Mouse (Mus musculus) small intestine, adult 2 months (tissue): ENCODE results near the gene Ptcra. TPM values are rescaled to one million over a fixed set of nuclear protein-coding genes. Genes with fewer than 3 reads are reported as not detected.
A peak's percentile ranks its signal among the peaks of the same experiment; 100 is the strongest.

Experiments used
- H3K27ac ChIP-seq: fragments of 200-500 bp; 2 replicates; pipeline ENCODE4 v1.5.1; 2012; ENCODE audit warnings: low read depth, low read length, control low read depth, inconsistent platforms; ENCODE audit not compliant: insufficient read depth
- H3K27me3 ChIP-seq: fragments of 200-500 bp; 2 replicates; pipeline ENCODE4 v1.6.1; 2012; ENCODE audit warnings: mild to moderate bottlenecking, moderate library complexity, low read length, inconsistent platforms; ENCODE audit not compliant: control insufficient read depth, insufficient read depth
- H3K36me3 ChIP-seq: fragments of 200-500 bp; 2 replicates; pipeline ENCODE4 v1.6.1; 2012; ENCODE audit warnings: mild to moderate bottlenecking, low read length, control low read depth, inconsistent platforms; ENCODE audit not compliant: control insufficient read depth, insufficient read depth
- H3K4me1 ChIP-seq: fragments of 200-500 bp; 2 replicates; pipeline ENCODE4 v1.6.1; 2012; ENCODE audit warnings: low read length, inconsistent platforms, mixed read lengths; ENCODE audit not compliant: control insufficient read depth, insufficient read depth, insufficient read length
- H3K4me3 ChIP-seq: fragments of 200-500 bp; 2 replicates; pipeline ENCODE4 v1.5.1; 2012; ENCODE audit warnings: low read depth, mild to moderate bottlenecking, control low read depth, inconsistent platforms, low read length, moderate library complexity
- CTCF ChIP-seq: fragments of 200-500 bp; IDR thresholded peaks from 2 replicates; pipeline ENCODE4 v1.5.1; 2012; ENCODE audit warnings: low read depth, mild to moderate bottlenecking, control low read depth, inconsistent platforms, low read length, moderate library complexity, mixed read lengths; ENCODE audit not compliant: insufficient replicate concordance, insufficient read length; ENCODE audit errors: extremely low read depth
- POLR2A ChIP-seq: fragments of 200-500 bp; IDR thresholded peaks from 2 replicates; pipeline ENCODE4 v1.6.1; 2012; ENCODE audit warnings: low read depth, mild to moderate bottlenecking, control low read depth, inconsistent platforms, low read length, moderate library complexity
- WGBS: fragments of 180-500 bp; shearing (Covaris S2); methylation state at CpG from one replicate; pipeline ENCODE4 v1.1.7; 2018; 5-methylcytosine and 5-hydroxymethylcytosine counted together
- polyA plus RNA-seq: library from polyadenylated mRNA; depleted of rRNA; stranded (reverse); fragments of >200 nt; gene quantifications from 2 replicates; pipeline ENCODE4 v1.2.3, GENCODE M21; 2012

Gene Ptcra
- polyA plus RNA-seq, 1 experiment: not detected

DNA sequence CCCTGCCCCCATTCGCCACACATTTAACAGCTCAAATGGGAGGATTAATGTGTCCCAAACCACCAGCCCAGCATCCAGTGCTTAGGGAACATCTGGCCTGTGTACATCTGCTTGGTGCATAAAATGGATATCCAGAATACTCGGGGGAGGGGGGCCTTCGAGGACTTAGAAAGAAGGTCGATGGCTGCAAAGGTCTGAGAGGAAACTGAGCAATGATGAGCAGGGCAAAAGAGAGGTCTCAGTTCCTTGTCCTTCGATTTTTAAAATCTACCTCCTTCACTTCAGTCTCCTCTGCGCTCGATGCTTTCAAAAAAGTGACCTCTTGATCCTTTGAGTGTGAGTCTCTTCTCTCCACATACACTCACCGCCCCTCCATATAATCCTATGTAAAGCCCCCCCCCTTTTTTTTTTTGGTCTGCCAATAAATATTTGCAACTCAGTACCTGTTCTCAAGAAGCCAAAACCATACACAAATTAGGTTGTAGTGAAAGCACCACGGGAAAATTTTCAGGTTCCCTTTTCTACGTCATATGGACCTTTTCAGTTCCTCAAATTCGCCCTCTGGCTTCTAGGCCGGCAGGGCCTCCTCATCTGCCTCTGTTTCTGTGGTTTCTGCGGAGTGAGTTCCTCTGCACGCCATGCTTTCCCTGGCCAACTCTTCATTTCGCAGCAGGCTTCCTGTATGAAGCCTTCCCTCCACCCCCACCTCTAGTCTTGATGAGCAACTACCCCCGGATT is 12.3 kb downstream of the Ptcra start:
- Histone ChIP-seq H3K27ac (peak overlapping the region; percentile 62), H3K4me1 (peaks cover 3% of the 10 kb centered on the region; the same call in 1 of the 2 replicates), H3K27me3 (no peaks in the 10 kb centered on the region), H3K4me3 (peak overlapping the region; percentile 93), H3K36me3 (0 out of 2 replicates have a peak, but pooled peaks cover 4% of the 10 kb centered on the region)
- TF ChIP-seq CTCF (no peak), POLR2A (no peak)
- WGBS: 17% methylated on average over 16 of the region's 16 CpGs

DNA sequence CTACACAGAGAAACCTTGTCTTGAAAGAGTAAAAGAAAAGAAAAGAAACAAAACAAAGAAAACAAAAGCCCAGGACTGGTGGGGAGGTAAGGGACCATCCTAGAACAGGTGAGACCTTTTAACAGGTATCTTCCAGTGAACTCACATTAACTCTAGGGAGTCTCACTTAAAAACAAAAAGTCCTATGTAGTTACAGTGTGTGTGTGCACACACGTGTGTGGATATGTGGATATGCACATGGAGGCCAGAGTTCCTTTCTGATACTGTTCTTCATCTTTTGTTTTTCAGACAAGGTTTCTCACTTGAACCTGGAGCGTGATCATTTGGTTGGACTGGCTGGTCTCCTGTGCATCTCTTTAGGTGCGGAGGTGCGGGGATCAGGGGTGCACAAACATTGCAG is 12.9 kb downstream of the Ptcra start:
- 79% methylated on average over 4 of the region's 4 CpGs for WGBS
- Histone ChIP-seq H3K27ac (peak overlapping the region; percentile 62), H3K4me3 (peak overlapping the region; percentile 45)

DNA sequence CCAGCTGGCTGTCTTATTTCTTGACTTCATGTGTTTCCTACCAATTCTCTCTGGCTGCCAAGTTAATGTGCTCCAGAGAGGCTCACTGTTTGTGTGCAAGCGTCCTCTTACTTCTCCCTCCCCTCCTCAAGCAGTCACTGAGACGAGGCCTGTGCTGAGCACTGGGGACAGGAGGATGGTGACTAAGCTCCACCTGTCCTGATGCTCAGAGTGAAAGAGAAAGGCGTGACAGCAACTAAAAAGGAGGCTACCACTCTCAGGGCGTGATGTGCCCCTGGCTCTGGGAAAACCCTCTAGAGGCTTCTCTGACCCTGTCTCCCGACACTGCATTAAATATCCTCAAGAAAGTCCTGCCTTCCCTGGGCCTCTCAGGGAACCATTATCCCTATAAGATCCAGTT is 14.2 kb downstream of the Ptcra start:
- WGBS: 85% methylated on average over 5 of the region's 5 CpGs
- Histone ChIP-seq H3K36me3 (peaks cover 8% of the 10 kb centered on the region; the same call in 1 of the 2 replicates), H3K4me3 (no peak overlapping the region), H3K27me3 (no peaks in the 10 kb centered on the region), H3K4me1 (peaks cover 3% of the 10 kb centered on the region; the same call in 1 of the 2 replicates), H3K27ac (no peak overlapping the region)
- TF ChIP-seq CTCF: no peak
- TF ChIP-seq POLR2A: no peak

More for the DNA sequence above, 12.9 kb downstream of the Ptcra start:
- TF ChIP-seq CTCF (no peak), POLR2A (no peak)
- H3K4me1 ChIP-seq: peaks cover 3% of the 10 kb centered on the region; the same call in 1 of the 2 replicates
- H3K36me3 ChIP-seq: peaks cover 6% of the 10 kb centered on the region; the same call in 1 of the 2 replicates
- no peaks in the 10 kb centered on the region for H3K27me3 ChIP-seq

DNA sequence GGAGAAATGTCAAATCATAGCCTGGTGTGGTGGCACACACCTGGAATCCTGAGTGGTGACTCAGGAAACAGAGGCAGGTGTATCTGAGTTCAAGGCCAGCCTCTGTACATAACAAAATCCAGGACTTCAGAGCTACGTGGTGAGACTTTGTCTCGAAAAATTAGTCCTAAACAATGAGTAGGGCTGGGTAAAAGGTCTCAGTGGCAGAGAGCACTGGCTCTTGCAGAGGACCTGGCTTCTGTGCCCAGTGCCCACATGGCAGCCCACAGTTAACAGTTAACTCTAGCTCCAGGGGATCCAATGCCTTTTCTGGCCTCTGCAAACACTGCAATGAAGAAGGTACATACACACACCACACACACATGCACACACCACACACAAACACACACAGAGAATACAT is 15.7 kb downstream of the Ptcra start:
- Histone ChIP-seq H3K4me1 (peaks cover 3% of the 10 kb centered on the region; the same call in 1 of the 2 replicates), H3K4me3 (no peak overlapping the region), H3K27me3 (no peaks in the 10 kb centered on the region), H3K27ac (no peak overlapping the region), H3K36me3 (peaks cover 13% of the 10 kb centered on the region; the same call in 1 of the 2 replicates)
- WGBS: 85% methylated on average over 2 of the region's 2 CpGs
- TF ChIP-seq POLR2A: no peak
- no peak for TF ChIP-seq CTCF

DNA sequence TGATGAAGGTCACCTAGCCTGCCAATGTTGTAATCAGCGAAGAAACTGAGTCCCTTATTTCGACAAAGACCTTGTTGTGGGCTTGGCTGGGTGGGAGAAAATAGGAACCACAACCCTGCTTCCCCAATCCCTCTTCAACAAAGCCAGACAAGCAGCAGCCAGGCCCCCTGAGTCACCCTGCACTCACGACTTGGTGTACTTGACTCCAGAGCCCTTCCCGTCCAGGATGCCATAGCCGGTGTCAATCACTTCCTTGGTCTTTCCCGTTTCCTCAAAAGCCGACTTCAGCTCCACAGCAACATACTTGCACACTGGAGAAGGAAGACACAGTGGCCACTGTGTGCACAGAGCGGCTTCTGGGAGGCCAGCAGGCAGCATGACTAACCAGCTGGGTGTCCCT is 16.3 kb downstream of the Ptcra start:
- H3K4me3 ChIP-seq: no peak overlapping the region
- no peak for TF ChIP-seq CTCF
- H3K27me3 ChIP-seq: no peaks in the 10 kb centered on the region
- peaks cover 3% of the 10 kb centered on the region; the same call in 1 of the 2 replicates for H3K4me1 ChIP-seq
- peaks cover 17% of the 10 kb centered on the region for H3K36me3 ChIP-seq
- H3K27ac ChIP-seq: no peak overlapping the region
- 82% methylated on average over 8 of the region's 8 CpGs for WGBS

DNA sequence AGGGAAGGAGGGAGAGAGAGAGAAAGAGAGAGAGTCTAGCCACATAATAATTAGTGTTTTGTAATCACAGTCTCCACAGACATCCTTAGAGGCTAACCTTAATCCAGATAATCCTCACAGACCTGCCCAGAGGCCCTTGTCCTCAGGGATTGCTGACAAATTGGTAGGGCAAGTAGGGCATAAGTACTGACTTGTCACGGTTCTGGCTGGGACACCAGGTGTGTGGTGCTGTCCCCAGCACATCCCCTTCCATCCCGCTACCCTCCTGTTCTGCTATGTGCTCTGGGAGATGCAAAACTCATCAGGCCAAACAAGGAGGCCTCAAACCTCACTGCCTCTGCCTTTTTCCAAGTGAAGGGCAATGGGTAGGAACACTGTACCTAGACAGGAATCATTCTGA is 18.0 kb downstream of the Ptcra start:
- no peak for TF ChIP-seq CTCF
- Histone ChIP-seq H3K36me3 (peaks cover 25% of the 10 kb centered on the region), H3K4me3 (no peak overlapping the region), H3K27me3 (no peaks in the 10 kb centered on the region), H3K27ac (no peak overlapping the region), H3K4me1 (no peaks in the 10 kb centered on the region)
- WGBS: 83% methylated on average over 2 of the region's 2 CpGs

DNA sequence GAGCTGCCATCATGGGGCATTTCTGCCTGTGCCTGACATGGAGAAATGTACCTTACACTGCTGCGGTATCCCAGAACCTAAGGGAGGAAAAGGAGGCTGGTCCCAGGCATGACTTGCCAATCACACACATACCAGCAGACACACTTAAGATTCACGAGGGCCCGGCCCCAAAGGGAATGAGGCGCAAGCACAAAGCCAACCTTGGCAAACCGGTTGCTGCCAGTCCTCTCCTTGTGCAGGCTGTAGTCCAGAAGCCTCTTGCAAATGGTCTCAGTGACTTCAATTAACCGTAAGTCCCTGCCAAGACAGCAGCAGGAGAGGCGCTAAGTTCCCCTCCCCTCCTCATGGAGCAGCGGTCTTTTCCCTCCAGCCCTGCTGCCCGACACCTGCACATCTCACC is 20.5 kb downstream of the Ptcra start:
- H3K4me3 ChIP-seq: no peak overlapping the region
- H3K36me3 ChIP-seq: peaks cover 25% of the 10 kb centered on the region
- no peaks in the 10 kb centered on the region for H3K27me3 ChIP-seq
- TF ChIP-seq CTCF (no peak), POLR2A (no peak)
- H3K4me1 ChIP-seq: no peaks in the 10 kb centered on the region
- no peak overlapping the region for H3K27ac ChIP-seq
- 87% methylated on average over 9 of the region's 9 CpGs for WGBS
